Mouse (Mus musculus) stomach, embryonic 16.5 days (tissue): ENCODE measurements around the gene Creb3l1. TPM values are rescaled to one million over a fixed set of nuclear protein-coding genes. Genes with fewer than 3 reads are reported as not detected.

Source experiments
- ATAC-seq: fragments of 200-750 bp; cut with Nextera tagmentation; 2 replicates; pipeline ENCODE4 v1.8.0; 2017; ENCODE audit warnings: moderate number of reproducible peaks, moderate TSS enrichment; ENCODE audit not compliant: insufficient read depth, low FRiP score
- H3K27ac ChIP-seq: fragments of 300-500 bp; sonication (generic); 2 replicates; pipeline ENCODE4 v1.5.1; 2014; ENCODE audit warnings: low read length
- H3K27me3 ChIP-seq: fragments of 300-500 bp; sonication (generic); 2 replicates; pipeline ENCODE4 v1.6.1; 2014; ENCODE audit warnings: low read length, control low read depth, mixed read lengths; ENCODE audit not compliant: control insufficient read depth, insufficient read depth
- H3K36me3 ChIP-seq: fragments of 300-500 bp; sonication (generic); 2 replicates; pipeline ENCODE4 v1.6.1; 2014; ENCODE audit warnings: low read length; ENCODE audit not compliant: control insufficient read depth, insufficient read depth
- H3K4me1 ChIP-seq: fragments of 300-500 bp; sonication (generic); 2 replicates; pipeline ENCODE4 v1.6.1; 2014; ENCODE audit warnings: low read length, control low read depth, mixed read lengths; ENCODE audit not compliant: control insufficient read depth, insufficient read depth
- H3K4me2 ChIP-seq: fragments of 300-500 bp; sonication (generic); 2 replicates; pipeline ENCODE4 v1.6.1; 2014; ENCODE audit warnings: low read depth, low read length, mixed read lengths
- H3K4me3 ChIP-seq: fragments of 300-500 bp; sonication (generic); replicated peaks from 2 replicates; pipeline ENCODE4 v1.5.1; 2014; ENCODE audit warnings: mild to moderate bottlenecking, low read length
- H3K9ac ChIP-seq: fragments of 300-500 bp; sonication (generic); 2 replicates; pipeline ENCODE4 v1.6.1; 2014; ENCODE audit warnings: low read length
- H3K9me3 ChIP-seq: fragments of 300-500 bp; sonication (generic); replicated peaks from 2 replicates; pipeline ENCODE4 v1.6.1; 2016; ENCODE audit warnings: low read length, control low read depth; ENCODE audit not compliant: control insufficient read depth
- WGBS: fragments of 180-500 bp; shearing (Covaris S2); extraction: QIAGEN DNeasy Blood & Tissue Kit; methylation state at CpG from one replicate; pipeline ENCODE4 v1.1.7; 2014; 5-methylcytosine and 5-hydroxymethylcytosine counted together
- microRNA-seq: library from miRNA; unstranded; fragments of <30 nt; microRNA quantifications from one replicate; pipeline ENCODE4, GENCODE M21; 2016
- polyA plus RNA-seq: library from polyadenylated mRNA; unstranded; fragments of >200 nt; fragmentation: Nextera tagmentation; extraction: Ambion mirVana; gene quantifications from 2 replicates; pipeline ENCODE4 v1.2.1, GENCODE M21; 2015

The Creb3l1 gene
- polyA plus RNA-seq, 1 experiment from 2014 or later = 21.7 TPM

- no peak overlapping the region for H3K4me3 ChIP-seq
- H3K27me3 ChIP-seq = no peaks in the 10 kb centered on the region
- ATAC-seq = no peak
- no peaks in the 10 kb centered on the region for H3K9me3 ChIP-seq
- H3K4me2 ChIP-seq = no peak overlapping the region
- 84% methylated on average over 9 of the region's 9 CpGs for WGBS
- no peak overlapping the region for H3K27ac ChIP-seq
- H3K4me1 ChIP-seq = peaks cover 25% of the 10 kb centered on the region
- H3K36me3 ChIP-seq = peaks cover 21% of the 10 kb centered on the region; the same call in 1 of the 2 replicates
- H3K9ac ChIP-seq = no peak overlapping the region
Observed at GRCm38 (mm10) chr2:91934826-91935525, 89.3 kb downstream of the Creb3l1 start.

- no peaks in the 10 kb centered on the region for H3K27me3 ChIP-seq
- peaks cover 15% of the 10 kb centered on the region; the same call in 1 of the 2 replicates for H3K36me3 ChIP-seq
- no peak for ATAC-seq
- H3K9me3 ChIP-seq = no peaks in the 10 kb centered on the region
- no peak overlapping the region for H3K4me2 ChIP-seq
- no peak overlapping the region for H3K27ac ChIP-seq
- no peak overlapping the region for H3K9ac ChIP-seq
- WGBS = 40% methylated on average over 8 of the region's 8 CpGs
- H3K4me1 ChIP-seq = peaks cover 28% of the 10 kb centered on the region
- H3K4me3 ChIP-seq = no peak overlapping the region
Observed at GRCm38 (mm10) chr2:91934016-91934415, 90.3 kb downstream of the Creb3l1 start.

- Histone ChIP-seq H3K4me3 (no peak overlapping the region), H3K27ac (peak overlapping the region; percentile 29; the same call in 1 of the 2 replicates), H3K9me3 (no peaks in the 10 kb centered on the region), H3K9ac (no peak overlapping the region), H3K4me1 (peaks cover 28% of the 10 kb centered on the region), H3K4me2 (no peak overlapping the region), H3K36me3 (peaks cover 15% of the 10 kb centered on the region; the same call in 1 of the 2 replicates), H3K27me3 (no peaks in the 10 kb centered on the region)
- WGBS = 48% methylated on average over 9 of the region's 9 CpGs
- ATAC-seq = no peak
Observed at GRCm38 (mm10) chr2:91933471-91933870, 90.8 kb downstream of the Creb3l1 start.

GRCm38 (mm10) chr2:91932737-91933350 is 91.5 kb downstream of the Creb3l1 start:
- Histone ChIP-seq H3K36me3 (peaks cover 15% of the 10 kb centered on the region; the same call in 1 of the 2 replicates), H3K4me1 (peaks cover 32% of the 10 kb centered on the region), H3K9me3 (no peaks in the 10 kb centered on the region), H3K4me3 (no peak overlapping the region), H3K4me2 (peak overlapping the region; percentile 78), H3K27ac (peak overlapping the region; percentile 63; the same call in 1 of the 2 replicates), H3K27me3 (no peaks in the 10 kb centered on the region), H3K9ac (0 out of 2 replicates have a peak overlapping the region, but pooled peaks have one; percentile 85)
- no peak for ATAC-seq
- WGBS = 22% methylated on average over 6 of the region's 6 CpGs

Small RNA genes lying within 50 kb of the gene (microRNA-seq; reads per million reads assigned to microRNA genes)
- gene Mir6999 = not detected

Other genes starting within 250 kb of the Creb3l1 start
- gene Chrm4, start 97.3 kb downstream of the Creb3l1 start, polyA plus RNA-seq = 0.27 and 0.31 TPM in 2 replicates
- gene Mdk, start 92.2 kb downstream of the Creb3l1 start, polyA plus RNA-seq = 458 and 550 TPM in 2 replicates
- 0.83 and 0.91 TPM in 2 replicates for gene Gm9821, start 78.8 kb downstream of the Creb3l1 start, polyA plus RNA-seq
- gene Dgkz, start 48.6 kb downstream of the Creb3l1 start, polyA plus RNA-seq = 34.9 and 38.3 TPM in 2 replicates
- 21.2 and 23.8 TPM in 2 replicates for gene Phf21a, start 68.6 kb upstream of the Creb3l1 start, polyA plus RNA-seq